Comparison of ENCODE assay signal across 8 mouse cellular contexts in genomic region chr15:101224977-101225376, GRCm38 (mm10). TPM values are rescaled to one million over a fixed set of nuclear protein-coding genes. Genes with fewer than 3 reads are reported as not detected.
DNase-seq lines count a peak whose midpoint lies in the region; ATAC-seq and TF ChIP-seq lines count a peak whose summit lies in the region.

No protein-coding gene starts in this region.

- TF ChIP-seq EP300 in liver, postnatal 0 days (IDR thresholded peaks at IDR 0.05; ENCODE audit: low read depth), result no peak

- no peak for ATAC-seq in embryonic facial prominence, embryonic 13.5 days (ENCODE audit: insufficient number of reproducible peaks, insufficient read depth, low FRiP score, low TSS enrichment, low read depth)
- ATAC-seq in hindbrain, postnatal 0 days, result no peak
- no peak for ATAC-seq in liver, postnatal 0 days

- peaks cover 75% of the 10 kb centered on the region for H3K4me1 ChIP-seq in embryonic facial prominence, embryonic 13.5 days
- H3K4me1 ChIP-seq in hindbrain, postnatal 0 days (ENCODE audit: insufficient read depth, low read length), result peaks cover 10% of the 10 kb centered on the region
- peaks cover 12% of the 10 kb centered on the region; the same call in 1 of the 2 replicates for H3K4me1 ChIP-seq in liver, postnatal 0 days (ENCODE audit: insufficient read depth)

- H3K4me3 ChIP-seq in embryonic facial prominence, embryonic 13.5 days, result peak overlapping the region; percentile 89
- H3K4me3 ChIP-seq in hindbrain, postnatal 0 days (ENCODE audit: low read length), result peak overlapping the region; percentile 70
- peak overlapping the region; percentile 64 for H3K4me3 ChIP-seq in liver, postnatal 0 days (ENCODE audit: low read depth, low read length)

- H3K27me3 ChIP-seq in embryonic facial prominence, embryonic 13.5 days, result peaks cover 10% of the 10 kb centered on the region; the same call in 1 of the 2 replicates
- no peaks in the 10 kb centered on the region for H3K27me3 ChIP-seq in hindbrain, postnatal 0 days (ENCODE audit: insufficient read depth, low read length)
- peaks cover 44% of the 10 kb centered on the region for H3K27me3 ChIP-seq in liver, postnatal 0 days (ENCODE audit: insufficient read depth, low read length)
- no peaks in the 10 kb centered on the region for H3K27me3 ChIP-seq in splenic B cell, adult 2 months (ENCODE audit: control insufficient read depth, insufficient read depth, low read length, poor library complexity, severe bottlenecking)

- H3K4me2 ChIP-seq in embryonic facial prominence, embryonic 13.5 days, result peak overlapping the region; percentile 85
- H3K4me2 ChIP-seq in hindbrain, postnatal 0 days (ENCODE audit: low read depth, low read length), result peak overlapping the region; percentile 92
- H3K4me2 ChIP-seq in liver, postnatal 0 days (ENCODE audit: low read depth, low read length), result peak overlapping the region; percentile 90

- WGBS in embryonic facial prominence, embryonic 13.5 days, result 2% methylated on average over 14 of the region's 14 CpGs
- 6% methylated on average over 14 of the region's 14 CpGs for WGBS in hindbrain, postnatal 0 days
- 9% methylated on average over 14 of the region's 14 CpGs for WGBS in liver, postnatal 0 days (ENCODE audit: insufficient replicate concordance)

- H3K36me3 ChIP-seq in embryonic facial prominence, embryonic 13.5 days, result peaks cover 17% of the 10 kb centered on the region
- H3K36me3 ChIP-seq in hindbrain, postnatal 0 days (ENCODE audit: insufficient read depth, low read length), result no peaks in the 10 kb centered on the region
- H3K36me3 ChIP-seq in liver, postnatal 0 days (replicated peaks; ENCODE audit: insufficient read depth, low read length), result no peaks in the 10 kb centered on the region
- H3K36me3 ChIP-seq in splenic B cell, adult 2 months (ENCODE audit: control insufficient read depth, insufficient read depth, low read length, poor library complexity, severe bottlenecking), result no peaks in the 10 kb centered on the region; the same call in 1 of the 2 replicates

- TF ChIP-seq CTCF in hindbrain, postnatal 0 days (IDR thresholded peaks at IDR 0.05; ENCODE audit: low read depth), result no peak
- no peak for TF ChIP-seq CTCF in liver, postnatal 0 days (IDR thresholded peaks at IDR 0.05; ENCODE audit: low read depth)

- peak; percentile 32 for DNase-seq in adrenal gland, postnatal 25 days
- no peak for DNase-seq in adrenal gland, adult 8-10 months
- DNase-seq in hindbrain, postnatal 0 days (ENCODE audit: low spot score), result no peak
- DNase-seq in liver, postnatal 0 days, result no peak
- DNase-seq in splenic B cell, adult 2 months (ENCODE audit: low read depth, low spot score), result peak; percentile 60
- no peak for DNase-seq in layer of hippocampus, postnatal 36 days
- DNase-seq in spleen, postnatal 36 days (ENCODE audit: low spot score in 2 of 2), result no peak

- H3K9me3 ChIP-seq in embryonic facial prominence, embryonic 13.5 days, result no peaks in the 10 kb centered on the region
- H3K9me3 ChIP-seq in hindbrain, postnatal 0 days (ENCODE audit: low read length), result no peaks in the 10 kb centered on the region
- H3K9me3 ChIP-seq in liver, postnatal 0 days (ENCODE audit: low read length), result no peaks in the 10 kb centered on the region

- peak overlapping the region; percentile 88 for H3K9ac ChIP-seq in embryonic facial prominence, embryonic 13.5 days
- peak overlapping the region; percentile 71 for H3K9ac ChIP-seq in hindbrain, postnatal 0 days (replicated peaks; ENCODE audit: low read length)
- H3K9ac ChIP-seq in liver, postnatal 0 days (replicated peaks), result no peak overlapping the region

- H3K27ac ChIP-seq in embryonic facial prominence, embryonic 13.5 days, result peak overlapping the region; percentile 85
- no peak overlapping the region for H3K27ac ChIP-seq in hindbrain, postnatal 0 days
- H3K27ac ChIP-seq in liver, postnatal 0 days (ENCODE audit: low read depth), result peak overlapping the region; percentile 66

RNA-seq across cellular contexts. Expression of gene Grasp, which starts 1.0 kb away (rescaled TPM):
- 9.8 and 16.3 TPM in 2 replicates for total RNA-seq in adrenal gland, postnatal 25 days (2021)
- 10 to 100 TPM in 3 of 4 experiments, 1 to 10 TPM in 1; 8.8 to 19.6 (median 17.1) TPM for total RNA-seq in adrenal gland, adult 8-10 months (2022)
- 7.4 and 8.0 TPM in 2 replicates for polyA plus RNA-seq in embryonic facial prominence, embryonic 13.5 days (2015; fragmentation: Nextera tagmentation; extraction: Ambion mirVana)
- total RNA-seq in hindbrain, postnatal 0 days (2014; rRNA removed), result 6.7 and 8.7 TPM in 2 replicates
- polyA plus RNA-seq in hindbrain, postnatal 0 days (2015; fragmentation: Nextera tagmentation; extraction: Ambion mirVana), result 1.5 and 1.6 TPM in 2 replicates
- polyA plus RNA-seq in liver, postnatal 0 days (2015; fragmentation: Nextera tagmentation; extraction: Ambion mirVana), result 0.35 and 0.54 TPM in 2 replicates
- 10 to 100 TPM; 68.7 to 70.3 TPM for total RNA-seq in layer of hippocampus, postnatal 36 days (2021)

RNA-seq across cellular contexts. Expression of gene Nr4a1, which starts 29.1 kb away (rescaled TPM):
- 98.7 and 131 TPM in 2 replicates for total RNA-seq in adrenal gland, postnatal 25 days (2021)
- total RNA-seq in adrenal gland, adult 8-10 months (2022), result 100 to 1,000 TPM in 2 of 4 experiments, 10 to 100 TPM in 2; 42.9 to 895 (median 124) TPM
- polyA plus RNA-seq in embryonic facial prominence, embryonic 13.5 days (2015; fragmentation: Nextera tagmentation; extraction: Ambion mirVana), result 9.1 and 9.5 TPM in 2 replicates
- total RNA-seq in hindbrain, postnatal 0 days (2014; rRNA removed), result 9.3 and 10.3 TPM in 2 replicates
- polyA plus RNA-seq in hindbrain, postnatal 0 days (2015; fragmentation: Nextera tagmentation; extraction: Ambion mirVana), result 5.3 and 6.5 TPM in 2 replicates
- polyA plus RNA-seq in liver, postnatal 0 days (2015; fragmentation: Nextera tagmentation; extraction: Ambion mirVana), result 0.96 and 1.1 TPM in 2 replicates
- total RNA-seq in layer of hippocampus, postnatal 36 days (2021), result 10 to 100 TPM; 53.8 to 63.8 TPM

RNA-seq across cellular contexts. Expression of gene Acvr1b, which starts 51.1 kb away (rescaled TPM):
- total RNA-seq in adrenal gland, postnatal 25 days (2021), result 9.0 and 11.2 TPM in 2 replicates
- 10 to 100 TPM in 3 of 4 experiments, 1 to 10 TPM in 1; 8.6 to 15.4 (median 12.1) TPM for total RNA-seq in adrenal gland, adult 8-10 months (2022)
- 8.0 TPM in 2 replicates for polyA plus RNA-seq in embryonic facial prominence, embryonic 13.5 days (2015; fragmentation: Nextera tagmentation; extraction: Ambion mirVana)
- 74.5 and 86.2 TPM in 2 replicates for total RNA-seq in hindbrain, postnatal 0 days (2014; rRNA removed)
- 14.0 and 14.6 TPM in 2 replicates for polyA plus RNA-seq in hindbrain, postnatal 0 days (2015; fragmentation: Nextera tagmentation; extraction: Ambion mirVana)
- 2.2 TPM in 2 replicates for polyA plus RNA-seq in liver, postnatal 0 days (2015; fragmentation: Nextera tagmentation; extraction: Ambion mirVana)
- 10 to 100 TPM; 85.2 to 88.5 TPM for total RNA-seq in layer of hippocampus, postnatal 36 days (2021)

RNA-seq across cellular contexts. Expression of gene Atg101, which starts 59.1 kb away (rescaled TPM):
- total RNA-seq in adrenal gland, postnatal 25 days (2021), result 40.6 and 44.5 TPM in 2 replicates
- 10 to 100 TPM; 31.4 to 48.9 (median 37.0) TPM for total RNA-seq in adrenal gland, adult 8-10 months (2022)
- polyA plus RNA-seq in embryonic facial prominence, embryonic 13.5 days (2015; fragmentation: Nextera tagmentation; extraction: Ambion mirVana), result 65.9 and 68.4 TPM in 2 replicates
- 44.1 and 52.3 TPM in 2 replicates for total RNA-seq in hindbrain, postnatal 0 days (2014; rRNA removed)
- 69.1 and 75.3 TPM in 2 replicates for polyA plus RNA-seq in hindbrain, postnatal 0 days (2015; fragmentation: Nextera tagmentation; extraction: Ambion mirVana)
- 33.8 and 34.4 TPM in 2 replicates for polyA plus RNA-seq in liver, postnatal 0 days (2015; fragmentation: Nextera tagmentation; extraction: Ambion mirVana)
- total RNA-seq in layer of hippocampus, postnatal 36 days (2021), result 10 to 100 TPM; 48.8 to 49.5 TPM

Comparison
In these comparisons a context has a peak if more than half of its experiments do, and no peak if none do; other contexts are left out.
1. DNase-seq: peak in adrenal gland, postnatal 25 days (single experiment) and splenic B cell, adult 2 months (single experiment); none in adrenal gland, adult 8-10 months (single experiment), hindbrain, postnatal 0 days (single experiment), liver, postnatal 0 days (single experiment), layer of hippocampus, postnatal 36 days (0 of 2) and spleen, postnatal 36 days (0 of 2).
2. Peak in every context shown above with its lines, with median percentiles within 50 percentile points of each other: H3K4me2 ChIP-seq and H3K4me3 ChIP-seq.